Mouse (Mus musculus): ENCODE results near the gene Prkcz.

The Prkcz gene

GRCm38 (mm10) chr4:155315031-155315430, 46.1 kb downstream of the Prkcz start:
- DNase-seq (ENCODE audit: low read depth, low spot score): no peak

- DNase-seq (ENCODE audit: low read depth, low spot score): no peak
These were observed 52.5 kb downstream of the Prkcz start for GRCm38 (mm10) chr4:155308679-155309078.

- DNase-seq (ENCODE audit: low read depth, low spot score): peak; percentile 78
These were observed 53.1 kb downstream of the Prkcz start for GRCm38 (mm10) chr4:155308068-155308467.

GRCm38 (mm10) chr4:155307591-155307990, 53.6 kb downstream of the Prkcz start:
- DNase-seq (ENCODE audit: low read depth, low spot score): no peak

- DNase-seq (ENCODE audit: low read depth, low spot score): no peak
These were observed 54.6 kb downstream of the Prkcz start for GRCm38 (mm10) chr4:155306356-155307242.

- no peak for DNase-seq (ENCODE audit: low read depth, low spot score)
These were observed 55.6 kb downstream of the Prkcz start for GRCm38 (mm10) chr4:155305531-155306031.

GRCm38 (mm10) chr4:155304508-155305096, 56.6 kb downstream of the Prkcz start:
- no peak for DNase-seq (ENCODE audit: low read depth, low spot score)

- no peak for DNase-seq (ENCODE audit: low read depth, low spot score)
These were observed 59.2 kb downstream of the Prkcz start for GRCm38 (mm10) chr4:155301965-155302364.

- no peak for DNase-seq (ENCODE audit: low read depth, low spot score)
These were observed 60.1 kb downstream of the Prkcz start for GRCm38 (mm10) chr4:155301098-155301447.

GRCm38 (mm10) chr4:155300421-155301097, 60.6 kb downstream of the Prkcz start:
- DNase-seq (ENCODE audit: low read depth, low spot score): no peak

- DNase-seq (ENCODE audit: low read depth, low spot score): no peak
These were observed 62.3 kb downstream of the Prkcz start for GRCm38 (mm10) chr4:155298826-155299225.

- DNase-seq (ENCODE audit: low read depth, low spot score): no peak
These were observed 64.1 kb downstream of the Prkcz start for GRCm38 (mm10) chr4:155297057-155297456.

- no peak for DNase-seq (ENCODE audit: low read depth, low spot score)
These were observed 65.2 kb downstream of the Prkcz start for GRCm38 (mm10) chr4:155295996-155296395.

- no peak for DNase-seq (ENCODE audit: low read depth, low spot score)
These were observed 66.1 kb downstream of the Prkcz start for GRCm38 (mm10) chr4:155295026-155295590.

GRCm38 (mm10) chr4:155294381-155294780, 66.8 kb downstream of the Prkcz start:
- no peak for DNase-seq (ENCODE audit: low read depth, low spot score)

- DNase-seq (ENCODE audit: low read depth, low spot score): no peak
These were observed 68.3 kb downstream of the Prkcz start for GRCm38 (mm10) chr4:155292863-155293262.

GRCm38 (mm10) chr4:155290045-155290444, 71.1 kb downstream of the Prkcz start:
- DNase-seq (ENCODE audit: low read depth, low spot score): no peak

GRCm38 (mm10) chr4:155288586-155288985, 72.6 kb downstream of the Prkcz start:
- no peak for DNase-seq (ENCODE audit: low read depth, low spot score)

- no peak for DNase-seq (ENCODE audit: low read depth, low spot score)
These were observed 73.4 kb downstream of the Prkcz start for GRCm38 (mm10) chr4:155287713-155288112.

- DNase-seq (ENCODE audit: low read depth, low spot score): no peak
These were observed 75.1 kb downstream of the Prkcz start for GRCm38 (mm10) chr4:155286090-155286489.

GRCm38 (mm10) chr4:155284521-155285379, 76.4 kb downstream of the Prkcz start:
- DNase-seq (ENCODE audit: low read depth, low spot score): no peak
